Mouse (Mus musculus): ENCODE results near the gene Sorl1.

Sorl1 gene

DNA sequence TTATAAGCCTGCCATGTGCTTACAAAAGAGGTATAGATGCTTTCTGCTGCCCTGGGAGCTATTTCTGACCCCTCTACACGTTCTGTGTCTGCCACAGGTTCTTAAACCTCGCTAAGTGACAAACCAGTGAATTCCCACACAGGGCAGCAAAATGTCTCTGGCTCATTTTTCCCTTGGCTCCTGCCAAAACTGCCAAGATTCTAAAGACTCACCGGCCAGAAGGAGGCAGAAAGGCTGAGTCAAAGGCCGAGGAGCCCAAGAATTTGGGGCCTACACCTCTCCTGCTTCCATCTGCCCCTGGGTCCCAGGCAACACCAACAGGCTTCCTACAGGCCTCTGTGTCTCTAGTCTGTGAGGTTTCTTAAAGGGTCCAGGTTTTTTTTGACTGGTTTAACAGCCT, 198.4 kb downstream of the Sorl1 start:
- in situ Hi-C loops (cut with MboI, MseI), result no loop called here

DNA sequence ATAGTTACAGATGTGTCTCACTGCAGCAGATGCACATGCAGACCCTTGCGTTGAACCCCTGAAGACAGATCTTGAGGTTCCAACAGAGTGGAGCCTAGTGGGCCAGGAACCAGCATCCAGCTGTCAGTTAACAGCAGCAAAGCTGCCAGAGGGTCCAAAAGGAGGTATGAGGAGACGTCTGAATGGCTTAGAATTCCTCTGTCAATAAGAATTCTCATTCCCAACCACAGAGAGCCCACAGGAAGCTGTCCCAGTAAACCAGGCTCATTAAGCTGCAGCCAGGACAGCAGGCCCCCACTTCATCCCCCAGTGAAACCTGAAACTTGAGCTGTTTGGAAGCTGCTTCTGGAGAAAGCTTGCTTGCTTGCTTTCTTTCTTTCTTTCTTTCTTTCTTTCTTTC, 200.0 kb downstream of the Sorl1 start:
- in situ Hi-C loops (cut with MboI, MseI), result no loop called here

DNA sequence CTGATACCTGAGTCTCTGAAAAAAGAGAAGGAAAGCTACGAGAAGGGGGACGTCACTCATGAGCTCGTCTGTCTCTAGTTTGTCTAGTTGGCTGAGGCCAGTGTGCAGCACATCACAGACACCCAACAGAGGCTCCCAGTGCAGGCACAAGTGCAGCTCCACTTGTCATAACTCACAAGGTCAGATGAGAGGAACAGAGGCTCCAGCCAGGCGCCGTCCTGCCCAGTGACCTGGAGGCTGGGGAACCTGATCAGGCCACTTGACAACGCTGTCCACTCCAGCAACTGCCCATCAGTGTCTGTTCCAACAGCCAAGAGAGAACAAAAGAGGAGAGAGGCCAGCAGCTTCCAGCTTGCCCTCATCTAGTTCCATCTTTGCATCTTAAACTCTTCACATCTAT, 201.7 kb downstream of the Sorl1 start:
- in situ Hi-C loops (cut with MboI, MseI), result no loop called here

DNA sequence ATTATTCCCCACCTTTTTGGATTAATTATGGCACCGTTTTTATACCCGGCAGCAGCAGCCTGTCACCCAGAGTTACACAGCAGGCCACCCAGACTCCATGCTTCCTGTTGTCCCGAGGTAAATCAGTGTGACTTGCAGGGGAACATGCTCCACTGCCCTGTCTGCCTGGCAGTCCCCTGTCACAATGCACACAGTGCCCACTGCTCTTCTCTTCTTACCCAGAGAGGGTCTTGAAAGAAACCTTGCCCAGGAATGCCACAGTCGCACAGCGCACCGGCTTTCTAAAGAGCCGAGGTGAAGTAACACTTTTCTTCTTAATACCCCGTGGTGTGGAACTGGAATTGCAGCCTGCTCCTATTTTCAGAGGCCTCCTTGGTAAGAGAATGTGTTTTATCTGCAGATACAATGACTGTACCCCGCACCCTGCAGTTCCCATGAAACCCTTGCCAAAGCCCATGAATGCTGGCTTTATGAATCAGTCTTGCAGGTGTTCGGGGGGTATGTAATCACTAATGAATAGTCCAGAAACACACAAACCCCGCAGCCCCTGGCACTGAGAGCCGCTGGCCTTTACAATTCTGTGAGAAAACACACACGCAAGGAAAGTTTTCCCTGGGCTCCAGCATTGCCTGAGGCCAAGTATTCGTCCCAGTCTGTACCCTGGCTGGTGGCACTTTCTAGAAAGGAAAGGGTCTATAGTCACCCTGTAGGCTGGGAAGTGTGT, 205.3 kb downstream of the Sorl1 start:
- in situ Hi-C loops (cut with MboI, MseI), result loop anchor here (10.0 kb wide), 1 partner anchor 464 kb away; no protein-coding TSS in a partner anchor

DNA sequence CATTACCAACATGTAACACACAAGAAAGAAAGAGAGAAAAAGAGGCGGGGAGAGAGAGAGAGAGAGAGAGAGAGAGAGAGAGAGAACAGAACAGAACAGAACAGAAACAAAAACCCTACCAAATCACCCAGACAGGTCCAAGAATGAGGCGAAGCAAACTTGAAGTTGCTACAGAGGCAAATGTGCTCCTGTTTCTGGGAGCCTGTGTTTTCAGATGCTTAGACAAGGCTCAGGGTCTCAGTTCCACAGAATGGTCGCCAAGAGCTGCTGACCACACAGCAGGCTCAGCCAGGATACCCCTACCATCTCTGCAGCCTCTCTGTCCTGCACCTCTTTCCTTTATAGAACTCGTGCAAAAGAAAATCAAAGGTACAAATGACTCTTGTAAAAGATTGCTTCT, 205.9 kb downstream of the Sorl1 start:
- in situ Hi-C loops (cut with MboI, MseI), result loop anchor here (10.0 kb wide), 1 partner anchor 463 kb away; no protein-coding TSS in a partner anchor

DNA sequence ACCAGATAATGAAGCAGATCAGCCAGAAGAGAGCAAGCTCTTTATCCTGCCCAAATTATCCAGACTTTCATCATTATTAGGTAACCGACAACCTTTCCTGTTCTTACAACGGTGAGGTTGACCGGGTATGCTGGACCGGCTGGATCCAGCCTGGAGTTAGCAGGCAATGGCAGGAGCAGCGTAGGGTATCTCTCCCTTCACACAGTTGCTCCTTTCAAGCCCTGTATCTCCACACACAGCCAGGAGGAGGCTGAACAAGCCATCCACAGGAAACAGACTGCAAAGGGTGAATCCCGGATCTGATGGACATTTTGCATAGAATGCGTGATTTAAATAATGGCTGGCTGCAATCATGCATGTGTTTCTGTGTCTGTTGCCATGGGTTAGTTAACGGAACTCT, 208.5 kb downstream of the Sorl1 start:
- in situ Hi-C loops (cut with MboI, MseI), result loop anchor here (10.0 kb wide), 1 partner anchor 461 kb away; no protein-coding TSS in a partner anchor

All from T-helper 2 cell (primary cell).